ENCODE assay signal across 11 mouse cellular contexts in the genomic region with DNA sequence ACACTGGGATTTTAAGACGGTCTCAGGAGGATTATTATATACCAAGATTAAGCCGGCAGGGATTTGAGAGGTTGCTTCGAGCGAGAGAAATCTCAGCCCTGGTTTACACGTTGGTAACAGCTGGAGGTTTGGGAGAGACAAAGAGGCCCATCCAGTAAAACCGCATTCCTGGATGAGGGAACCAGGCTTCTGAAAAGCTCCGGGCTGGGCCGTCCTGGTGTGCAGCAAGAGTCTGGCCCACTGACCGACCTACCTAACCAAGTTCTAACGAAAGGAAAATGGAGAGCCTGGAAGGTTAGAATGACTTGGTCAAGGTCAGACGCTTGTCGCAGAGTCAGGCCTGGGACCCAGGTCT. TPM values are rescaled to one million over a fixed set of nuclear protein-coding genes. Genes with fewer than 3 reads are reported as not detected.
DNase-seq lines count a peak whose midpoint lies in the region; ATAC-seq and TF ChIP-seq lines count a peak whose summit lies in the region.
"Had no signal": no experiment of that assay in that cellular context is flagged by ENCODE, and none has a peak within 500 bp of the region (broad histone marks: within the 10 kb centered on the region; RNA-seq: fewer than 3 reads in every experiment).

No protein-coding gene starts in this region.

- H3K36me3 ChIP-seq in hindbrain, embryonic 10.5 days: peaks cover 1% of the 10 kb centered on the region
- H3K36me3 ChIP-seq in hindbrain, embryonic 14.5 days (replicated peaks; ENCODE audit: control insufficient read depth, insufficient read depth): no peaks in the 10 kb centered on the region
- H3K36me3 ChIP-seq in midbrain, embryonic 10.5 days: peaks cover 2% of the 10 kb centered on the region
- H3K36me3 ChIP-seq in midbrain, embryonic 13.5 days: 0 out of 2 replicates have a peak, but pooled peaks cover 1% of the 10 kb centered on the region
- 0 out of 2 replicates have a peak, but pooled peaks cover under 1% of the 10 kb centered on the region for H3K36me3 ChIP-seq in embryonic facial prominence, embryonic 13.5 days
- no peaks in the 10 kb centered on the region for H3K36me3 ChIP-seq in midbrain, postnatal 0 days (ENCODE audit: insufficient read depth, low read length)

- H3K9ac ChIP-seq in hindbrain, embryonic 14.5 days: no peak overlapping the region
- H3K9ac ChIP-seq in midbrain, embryonic 13.5 days (replicated peaks): no peak overlapping the region
- no peak overlapping the region for H3K9ac ChIP-seq in embryonic facial prominence, embryonic 13.5 days
- no peak overlapping the region for H3K9ac ChIP-seq in midbrain, postnatal 0 days (replicated peaks; ENCODE audit: low read length, poor library complexity, severe bottlenecking)

- H3K9me3 ChIP-seq in hindbrain, embryonic 10.5 days: no peaks in the 10 kb centered on the region
- H3K9me3 ChIP-seq in hindbrain, embryonic 14.5 days (ENCODE audit: control insufficient read depth, low read length): no peaks in the 10 kb centered on the region
- no peaks in the 10 kb centered on the region for H3K9me3 ChIP-seq in midbrain, embryonic 10.5 days (replicated peaks)
- H3K9me3 ChIP-seq in midbrain, embryonic 13.5 days: no peaks in the 10 kb centered on the region
- no peaks in the 10 kb centered on the region for H3K9me3 ChIP-seq in embryonic facial prominence, embryonic 13.5 days
- no peaks in the 10 kb centered on the region for H3K9me3 ChIP-seq in midbrain, postnatal 0 days (ENCODE audit: low read length)

- peaks cover 47% of the 10 kb centered on the region for H3K4me1 ChIP-seq in hindbrain, embryonic 10.5 days (replicated peaks)
- H3K4me1 ChIP-seq in hindbrain, embryonic 14.5 days (replicated peaks; ENCODE audit: control insufficient read depth, insufficient read depth, low read length): peaks cover 34% of the 10 kb centered on the region
- peaks cover 51% of the 10 kb centered on the region for H3K4me1 ChIP-seq in midbrain, embryonic 10.5 days
- H3K4me1 ChIP-seq in midbrain, embryonic 13.5 days (replicated peaks): peaks cover 32% of the 10 kb centered on the region
- peaks cover 44% of the 10 kb centered on the region for H3K4me1 ChIP-seq in embryonic facial prominence, embryonic 13.5 days
- H3K4me1 ChIP-seq in midbrain, postnatal 0 days (ENCODE audit: insufficient read depth, low read length): peaks cover 17% of the 10 kb centered on the region

- no peak for DNase-seq in hindbrain, embryonic 10.5 days (ENCODE audit: low spot score)
- no peak for DNase-seq in hindbrain, embryonic 14.5 days (ENCODE audit: low spot score)
- DNase-seq in midbrain, embryonic 10.5 days (ENCODE audit: low spot score): no peak
- no peak for DNase-seq in midbrain, postnatal 0 days (ENCODE audit: low spot score)
- DNase-seq in spleen, postnatal 10 days (ENCODE audit: low spot score in 2 of 2): no peak
- no peak for DNase-seq in cerebellum, adult 9-11 months
- DNase-seq: liver had no signal

- no peak for ATAC-seq in hindbrain, embryonic 14.5 days (ENCODE audit: low FRiP score)
- ATAC-seq in midbrain, embryonic 13.5 days: no peak
- ATAC-seq in embryonic facial prominence, embryonic 13.5 days (ENCODE audit: insufficient number of reproducible peaks, insufficient read depth, low FRiP score, low TSS enrichment, low read depth): no peak
- ATAC-seq in midbrain, postnatal 0 days (ENCODE audit: low FRiP score): no peak
- ATAC-seq: forebrain, embryonic 16.5 days had no signal

- no peak for TF ChIP-seq CTCF in midbrain, postnatal 0 days (IDR thresholded peaks at IDR 0.05)

- 0 out of 2 replicates have a peak, but pooled peaks cover 4% of the 10 kb centered on the region for H3K27me3 ChIP-seq in hindbrain, embryonic 10.5 days (ENCODE audit: insufficient read depth, poor library complexity, severe bottlenecking)
- H3K27me3 ChIP-seq in hindbrain, embryonic 14.5 days (ENCODE audit: control insufficient read depth, insufficient read depth, low read length): no peaks in the 10 kb centered on the region
- H3K27me3 ChIP-seq in midbrain, embryonic 10.5 days (ENCODE audit: low read depth, poor library complexity, severe bottlenecking): peaks cover 20% of the 10 kb centered on the region; the same call in 1 of the 2 replicates
- no peaks in the 10 kb centered on the region for H3K27me3 ChIP-seq in midbrain, embryonic 13.5 days
- no peaks in the 10 kb centered on the region for H3K27me3 ChIP-seq in embryonic facial prominence, embryonic 13.5 days
- H3K27me3 ChIP-seq in midbrain, postnatal 0 days (ENCODE audit: insufficient read depth, low read length): no peaks in the 10 kb centered on the region
- H3K27me3 ChIP-seq: CH12.LX had no signal

- H3K4me2 ChIP-seq in hindbrain, embryonic 14.5 days (replicated peaks): no peak overlapping the region
- H3K4me2 ChIP-seq in midbrain, embryonic 13.5 days (replicated peaks): no peak overlapping the region
- peak overlapping the region; percentile 45 for H3K4me2 ChIP-seq in embryonic facial prominence, embryonic 13.5 days
- H3K4me2 ChIP-seq in midbrain, postnatal 0 days (ENCODE audit: low read depth, low read length, poor library complexity, severe bottlenecking): no peak overlapping the region

- WGBS in hindbrain, embryonic 10.5 days: 57% methylated on average over 12 of the region's 12 CpGs
- WGBS in hindbrain, embryonic 14.5 days: 57% methylated on average over 12 of the region's 12 CpGs
- WGBS in midbrain, embryonic 10.5 days: 50% methylated on average over 12 of the region's 12 CpGs
- WGBS in midbrain, embryonic 13.5 days: 48% methylated on average over 12 of the region's 12 CpGs
- WGBS in embryonic facial prominence, embryonic 13.5 days: 48% methylated on average over 12 of the region's 12 CpGs
- WGBS in midbrain, postnatal 0 days: 46% methylated on average over 12 of the region's 12 CpGs

- no peak overlapping the region for H3K4me3 ChIP-seq in hindbrain, embryonic 10.5 days
- H3K4me3 ChIP-seq in hindbrain, embryonic 14.5 days (replicated peaks; ENCODE audit: low read length): no peak overlapping the region
- no peak overlapping the region for H3K4me3 ChIP-seq in midbrain, embryonic 10.5 days
- H3K4me3 ChIP-seq in midbrain, embryonic 13.5 days (replicated peaks): no peak overlapping the region
- no peak overlapping the region for H3K4me3 ChIP-seq in embryonic facial prominence, embryonic 13.5 days
- H3K4me3 ChIP-seq in midbrain, postnatal 0 days (ENCODE audit: low read depth, low read length): no peak overlapping the region

- H3K27ac ChIP-seq in hindbrain, embryonic 10.5 days: peak overlapping the region; percentile 79
- H3K27ac ChIP-seq in hindbrain, embryonic 14.5 days: no peak overlapping the region
- peak overlapping the region; percentile 49; the same call in 1 of the 2 replicates for H3K27ac ChIP-seq in midbrain, embryonic 10.5 days (replicated peaks)
- no peak overlapping the region for H3K27ac ChIP-seq in midbrain, embryonic 13.5 days
- H3K27ac ChIP-seq in embryonic facial prominence, embryonic 13.5 days: peak overlapping the region; percentile 88
- H3K27ac ChIP-seq in midbrain, postnatal 0 days (ENCODE audit: low read depth, low read length): peak overlapping the region; percentile 13; the same call in 1 of the 2 replicates

RNA-seq across cellular contexts. Expression of a gene that starts 39.5 kb away (rescaled TPM):
- 31.1 and 31.5 TPM in 2 replicates for polyA plus RNA-seq in hindbrain, embryonic 10.5 days (2016; fragmentation: Nextera tagmentation; extraction: Ambion mirVana)
- polyA plus RNA-seq in hindbrain, embryonic 14.5 days (2014; fragmentation: Nextera tagmentation; extraction: Ambion mirVana): 30.6 and 33.2 TPM in 2 replicates
- polyA plus RNA-seq in midbrain, embryonic 10.5 days (2016; fragmentation: Nextera tagmentation; extraction: Ambion mirVana): 30.0 and 33.6 TPM in 2 replicates
- polyA plus RNA-seq in midbrain, embryonic 13.5 days (2015; fragmentation: Nextera tagmentation; extraction: Ambion mirVana): 26.1 and 26.8 TPM in 2 replicates
- polyA plus RNA-seq in embryonic facial prominence, embryonic 13.5 days (2015; fragmentation: Nextera tagmentation; extraction: Ambion mirVana): 52.3 and 55.3 TPM in 2 replicates
- total RNA-seq in midbrain, postnatal 0 days (2014; rRNA removed): 35.0 and 36.3 TPM in 2 replicates
- 19.0 and 19.9 TPM in 2 replicates for polyA plus RNA-seq in midbrain, postnatal 0 days (2015; fragmentation: Nextera tagmentation; extraction: Ambion mirVana)

Comparison
In these comparisons a context has a peak if more than half of its experiments do, and no peak if none do; other contexts are left out.
1. H3K27ac ChIP-seq: peak in hindbrain, embryonic 10.5 days (single experiment), midbrain, embryonic 10.5 days (single experiment), embryonic facial prominence, embryonic 13.5 days (single experiment) and midbrain, postnatal 0 days (single experiment); none in hindbrain, embryonic 14.5 days (single experiment) and midbrain, embryonic 13.5 days (single experiment).